Mouse (Mus musculus) megakaryocyte, embryonic 14.5 days (primary cell): ENCODE data around the gene Bdnf.

Source experiments
- FLI1 ChIP-seq: IDR thresholded peaks from 2 replicates; pipeline ENCODE4 v1.6.1; 2012; ENCODE audit warnings: low read length, inconsistent platforms, mixed read lengths
- GATA1 ChIP-seq: IDR thresholded peaks from 3 replicates; pipeline ENCODE4 v1.6.1; 2012; ENCODE audit warnings: mixed read lengths, low read length, inconsistent platforms, borderline replicate concordance

- TF ChIP-seq FLI1, result no peak
- TF ChIP-seq GATA1, result no peak
These were observed 60.8 kb downstream of the Bdnf start for GRCm38 (mm10) chr2:109735347-109735746.
